Mouse (Mus musculus) myocyte (in vitro differentiated cells): Measurements from ENCODE around the gene Atp6v1a. TPM values are rescaled to one million over a fixed set of nuclear protein-coding genes. Genes with fewer than 3 reads are reported as not detected.
A peak's percentile ranks its signal among the peaks of the same experiment; 100 is the strongest.

Experiments
- H3K27me3 ChIP-seq: one replicate; pipeline ENCODE4 v1.6.1; 2011; ENCODE audit not compliant: control insufficient read depth, insufficient read depth, insufficient read length
- H3K36me3 ChIP-seq: one replicate; pipeline ENCODE4 v1.6.1; 2011; ENCODE audit not compliant: control insufficient read depth, insufficient read depth
- H3K4me2 ChIP-seq: one replicate; pipeline ENCODE4 v1.6.1; 2011; ENCODE audit warnings: low read depth, control low read depth
- H3K4me3 ChIP-seq: one replicate; pipeline ENCODE4 v1.5.1; 2011; ENCODE audit warnings: mild to moderate bottlenecking, control low read depth, moderate library complexity
- H3K79me2 ChIP-seq: one replicate; pipeline ENCODE4 v1.6.1; 2011; ENCODE audit not compliant: control insufficient read depth, insufficient read depth
- H3ac ChIP-seq: one replicate; pipeline ENCODE4 v1.6.1; 2011; ENCODE audit not compliant: control insufficient read depth, insufficient read length
- CEBPB ChIP-seq: IDR thresholded peaks from 2 replicates; pipeline ENCODE4 v1.6.1; 2011; ENCODE audit warnings: mild to moderate bottlenecking, moderate library complexity; ENCODE audit not compliant: poor library complexity, insufficient read depth, severe bottlenecking
- E2F4 ChIP-seq: IDR thresholded peaks from one replicate; pipeline ENCODE4 v1.6.1; 2011; ENCODE audit warnings: mild to moderate bottlenecking, control low read depth, moderate library complexity; ENCODE audit not compliant: insufficient read depth
- MAX ChIP-seq: IDR thresholded peaks from one replicate; pipeline ENCODE4 v1.6.1; 2011; ENCODE audit warnings: low read depth, mild to moderate bottlenecking, control low read depth
- MYOD1 ChIP-seq, 3 experiments: IDR thresholded peaks; one replicate each; pipeline ENCODE4 v1.6.1; 2011; ENCODE audit warnings: control low read depth in 2 of 3, low read depth in 2 of 3, mild to moderate bottlenecking in 2 of 3, moderate library complexity in 1 of 3; ENCODE audit not compliant: insufficient read length in 2 of 3, control insufficient read depth in 1 of 3
- MYOG ChIP-seq, 3 experiments: IDR thresholded peaks; one replicate each; pipeline ENCODE4 v1.6.1; 2011; ENCODE audit warnings: control low read depth in 2 of 3, low read depth in 2 of 3, mild to moderate bottlenecking in 2 of 3; ENCODE audit not compliant: insufficient read length in 2 of 3, control insufficient read depth in 1 of 3, insufficient read depth in 1 of 3
- POLR2A ChIP-seq: IDR thresholded peaks from one replicate; pipeline ENCODE4 v1.6.1; 2011; ENCODE audit warnings: low read depth, mild to moderate bottlenecking, control low read depth, moderate library complexity; ENCODE audit not compliant: insufficient read length
- POLR2AphosphoS2 ChIP-seq: IDR thresholded peaks from one replicate; pipeline ENCODE4 v1.6.1; 2011; ENCODE audit warnings: low read depth, control low read depth; ENCODE audit not compliant: insufficient read length
- REST ChIP-seq: IDR thresholded peaks from one replicate; pipeline ENCODE4 v1.6.1; 2011; ENCODE audit warnings: mild to moderate bottlenecking, control low read depth, moderate library complexity; ENCODE audit not compliant: insufficient read depth, insufficient read length
- SRF ChIP-seq: IDR thresholded peaks from one replicate; pipeline ENCODE4 v1.6.1; 2011; ENCODE audit warnings: low read depth; ENCODE audit not compliant: control insufficient read depth, insufficient read length
- TCF12 ChIP-seq: IDR thresholded peaks from one replicate; pipeline ENCODE4 v1.6.1; 2011; ENCODE audit warnings: mild to moderate bottlenecking, control low read depth; ENCODE audit not compliant: poor library complexity, insufficient read depth, severe bottlenecking
- TCF3 ChIP-seq: IDR thresholded peaks from one replicate; pipeline ENCODE4 v1.6.1; 2011; ENCODE audit warnings: low read depth, control low read depth; ENCODE audit not compliant: insufficient read length
- USF1 ChIP-seq: IDR thresholded peaks from one replicate; pipeline ENCODE4 v1.6.1; 2011; ENCODE audit warnings: low read depth, mild to moderate bottlenecking, control low read depth, moderate library complexity
- polyA plus RNA-seq: library from polyadenylated mRNA; unstranded; fragments of >200 nt; fragmentation: generic; extraction: Trizol; gene quantifications from one replicate; pipeline ENCODE4 v1.2.1, GENCODE M21; 2012; ENCODE audit warnings: missing spikeins

Gene Atp6v1a
- polyA plus RNA-seq, 1 experiment, result 28.7 TPM

DNA sequence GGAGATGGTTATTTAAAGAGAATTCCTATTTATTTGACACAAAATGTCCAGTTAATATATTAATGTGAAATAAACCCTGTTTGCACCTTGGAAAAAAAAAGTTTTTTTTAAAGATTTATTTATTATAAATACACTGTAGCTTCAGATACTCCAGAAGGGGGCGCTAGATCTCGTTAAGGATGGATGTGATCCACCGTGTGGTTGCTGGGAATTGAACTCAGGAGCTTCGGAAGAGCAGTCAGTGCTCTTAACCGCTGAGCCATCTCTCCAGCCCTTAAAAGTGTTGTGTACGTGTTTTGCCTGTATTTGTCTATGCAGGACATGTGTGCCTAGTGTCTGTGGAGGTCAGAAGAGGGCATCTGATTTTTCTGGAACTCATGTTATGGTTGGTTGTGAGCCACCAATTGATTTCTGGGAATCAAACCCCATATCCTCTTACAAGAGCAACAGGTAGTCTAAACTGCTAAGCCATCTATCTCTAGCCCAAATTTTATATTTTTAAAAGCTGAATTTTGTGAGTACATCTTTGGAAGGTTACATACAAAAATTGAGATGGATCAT, 15.1 kb upstream of the Atp6v1a start:
- Histone ChIP-seq H3K27me3 (no peaks in the 10 kb centered on the region), H3K4me2 (no peak overlapping the region), H3ac (no peak overlapping the region), H3K4me3 (no peak overlapping the region), H3K36me3 (peaks cover 31% of the 10 kb centered on the region), H3K79me2 (peaks cover 66% of the 10 kb centered on the region)
- TF ChIP-seq TCF3 (no peak), TCF12 (no peak), USF1 (no peak)

DNA sequence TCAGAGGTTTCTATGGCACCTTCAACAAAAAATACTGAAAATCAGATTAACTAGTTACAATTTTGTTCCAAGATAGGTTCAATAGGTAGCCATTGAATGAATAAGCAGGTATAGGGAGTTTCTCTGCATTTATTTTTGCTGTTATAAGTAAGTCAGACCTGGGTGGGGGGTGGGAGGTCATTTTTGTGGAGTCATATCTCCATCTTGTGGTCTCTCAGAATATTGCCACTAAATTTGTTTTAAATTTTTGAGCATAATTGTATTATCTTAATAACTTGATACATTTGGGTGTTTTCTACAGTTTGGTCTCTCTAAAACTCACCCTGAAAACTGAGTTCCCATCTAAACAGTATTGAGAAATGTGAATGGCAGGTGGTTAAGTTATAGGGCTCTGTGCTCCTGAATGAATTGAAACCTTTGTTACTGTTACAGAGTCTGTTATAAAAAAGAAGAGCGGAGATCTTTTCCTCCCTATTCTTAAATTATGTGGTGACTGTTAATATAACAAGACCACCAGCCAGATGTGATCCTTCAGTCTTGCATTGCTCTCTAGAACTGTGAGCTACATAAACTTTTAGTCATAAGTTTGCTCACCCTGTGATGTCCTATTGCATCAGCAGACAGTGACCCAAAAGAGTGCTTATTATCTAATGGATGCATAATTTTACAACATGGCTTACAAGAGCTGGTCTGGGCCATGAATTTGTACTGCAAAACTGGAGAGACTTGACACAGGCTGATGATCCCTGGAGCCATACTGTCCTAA, 9.7 kb upstream of the Atp6v1a start:
- H3K27me3 ChIP-seq, result no peaks in the 10 kb centered on the region
- no peaks in the 10 kb centered on the region for H3K36me3 ChIP-seq
- no peak for TF ChIP-seq E2F4
- peak; percentile 67; the same call in 1 of the 2 replicates for TF ChIP-seq CEBPB
- no peak overlapping the region for H3ac ChIP-seq
- no peak overlapping the region for H3K4me2 ChIP-seq
- no peak overlapping the region for H3K4me3 ChIP-seq
- peaks cover 95% of the 10 kb centered on the region for H3K79me2 ChIP-seq

DNA sequence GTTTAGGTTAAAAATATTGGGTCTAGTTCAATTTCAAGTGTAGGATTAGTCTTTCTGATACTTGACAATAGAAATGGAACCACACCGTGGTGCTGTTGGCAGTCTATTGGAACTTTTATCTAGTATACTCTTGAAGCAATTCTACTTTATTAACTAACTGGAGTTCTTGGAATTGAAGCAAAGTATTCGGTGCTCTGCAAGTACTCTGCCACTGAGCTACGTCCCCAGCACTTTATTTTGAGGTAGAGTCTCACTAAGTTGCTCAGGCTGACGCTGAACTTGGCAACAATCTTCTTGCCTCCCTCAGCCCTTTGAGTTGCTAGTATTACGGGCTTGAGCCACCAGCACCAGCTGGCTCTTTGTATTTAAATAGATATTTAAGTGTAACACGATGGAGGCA, 2.0 kb upstream of the Atp6v1a start:
- H3K4me3 ChIP-seq, result peak overlapping the region; percentile 91
- TF ChIP-seq REST, result no peak
- TF ChIP-seq MYOG (IDR thresholded peaks at IDR 0.05; ENCODE audit: control insufficient read depth in 1 of 3, insufficient read depth in 1 of 3, insufficient read length in 2 of 3, low read depth in 2 of 3), result no peak
- peak overlapping the region; percentile 92 for H3K4me2 ChIP-seq
- H3ac ChIP-seq, result no peak overlapping the region
- peaks cover 84% of the 10 kb centered on the region for H3K79me2 ChIP-seq
- H3K27me3 ChIP-seq, result no peaks in the 10 kb centered on the region
- no peaks in the 10 kb centered on the region for H3K36me3 ChIP-seq

DNA sequence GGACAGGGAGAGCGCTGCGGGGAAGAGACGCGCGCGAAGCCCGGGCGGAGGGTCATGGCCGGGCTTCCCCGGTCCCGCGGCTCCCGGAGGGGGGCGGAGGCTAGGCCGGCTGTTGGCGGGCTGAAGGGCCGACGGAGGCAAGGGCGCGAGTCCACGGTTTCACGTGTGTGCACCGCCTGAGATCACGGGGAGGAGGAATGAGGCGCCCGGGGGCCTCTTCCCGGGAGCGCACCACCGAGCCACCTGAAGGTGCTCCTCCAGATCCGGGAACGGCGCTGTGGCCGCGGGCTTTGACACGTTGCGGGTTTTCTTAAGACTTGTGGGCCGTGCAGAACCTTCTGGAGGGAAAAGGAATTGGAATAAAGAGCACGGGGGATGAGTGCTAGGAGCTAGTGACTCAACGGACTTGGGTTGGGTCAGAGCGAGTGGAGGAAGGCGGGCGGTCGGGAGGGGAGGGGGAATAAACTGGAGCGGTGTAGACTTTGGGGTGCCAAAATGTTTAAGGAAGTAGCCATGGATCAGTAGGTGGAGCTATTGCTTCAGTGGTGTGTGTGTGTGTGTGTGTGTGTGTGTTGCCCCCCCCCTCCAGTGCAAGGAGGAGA, 782 bp upstream of the Atp6v1a start:
- no peak for TF ChIP-seq REST
- TF ChIP-seq MYOG (IDR thresholded peaks at IDR 0.05; ENCODE audit: control insufficient read depth in 1 of 3, insufficient read depth in 1 of 3, insufficient read length in 2 of 3, low read depth in 2 of 3), result no peak
- peak overlapping the region; percentile 32 for H3ac ChIP-seq
- peak overlapping the region; percentile 91 for H3K4me3 ChIP-seq
- no peaks in the 10 kb centered on the region for H3K36me3 ChIP-seq
- H3K79me2 ChIP-seq, result peaks cover 84% of the 10 kb centered on the region
- H3K27me3 ChIP-seq, result no peaks in the 10 kb centered on the region
- peak overlapping the region; percentile 92 for H3K4me2 ChIP-seq

DNA sequence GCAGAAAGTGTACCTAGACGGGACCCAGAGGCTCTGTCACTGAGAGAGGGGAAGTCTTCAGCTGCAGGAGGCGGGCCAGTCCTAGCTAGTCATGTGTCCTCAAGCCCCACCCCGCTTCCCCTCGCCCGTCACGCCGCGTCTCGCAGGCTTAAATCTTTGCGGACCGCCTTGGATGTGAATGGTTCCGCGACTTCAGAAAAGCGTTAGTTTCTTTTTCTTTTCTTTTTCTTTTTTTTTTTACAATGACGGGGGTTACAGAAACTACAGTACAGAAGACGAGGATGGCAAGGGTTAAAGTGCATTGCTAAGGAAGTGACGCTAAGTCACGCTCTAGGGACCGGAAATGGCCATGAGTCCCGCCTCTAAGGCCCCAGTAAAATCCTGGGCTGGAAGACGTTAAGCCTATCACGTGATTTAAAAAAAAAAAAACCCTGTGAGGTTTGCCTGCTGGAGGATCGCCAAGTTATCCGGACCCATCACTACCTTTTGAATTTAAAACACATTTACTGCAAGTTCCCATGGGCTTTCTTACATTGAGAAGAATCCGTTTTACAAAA, 448 bp downstream of the Atp6v1a start:
- H3K4me3 ChIP-seq, result peak overlapping the region; percentile 91
- H3K79me2 ChIP-seq, result peaks cover 84% of the 10 kb centered on the region
- H3K36me3 ChIP-seq, result no peaks in the 10 kb centered on the region
- TF ChIP-seq POLR2A (no peak), CEBPB (no peak), USF1 (peak; percentile 93), POLR2AphosphoS2 (peak; percentile 78), E2F4 (no peak), SRF (no peak), MAX (no peak), MYOD1 (IDR thresholded peaks at IDR 0.05; ENCODE audit: control insufficient read depth in 1 of 3, insufficient read length in 2 of 3, low read depth in 2 of 3) (no peak), MYOG (IDR thresholded peaks at IDR 0.05; ENCODE audit: control insufficient read depth in 1 of 3, insufficient read depth in 1 of 3, insufficient read length in 2 of 3, low read depth in 2 of 3) (no peak), TCF12 (no peak), REST (no peak), TCF3 (no peak)
- H3K27me3 ChIP-seq, result no peaks in the 10 kb centered on the region
- peak overlapping the region; percentile 32 for H3ac ChIP-seq
- H3K4me2 ChIP-seq, result peak overlapping the region; percentile 77
